Mouse (Mus musculus): ENCODE measurements at regions not wholly inside any gene's neighbourhood (a gene's known extent, or its start where the extent isn't known, plus 50 kb on each side); places are given as distances from the start of the nearest gene placed in this dataset.

DNA sequence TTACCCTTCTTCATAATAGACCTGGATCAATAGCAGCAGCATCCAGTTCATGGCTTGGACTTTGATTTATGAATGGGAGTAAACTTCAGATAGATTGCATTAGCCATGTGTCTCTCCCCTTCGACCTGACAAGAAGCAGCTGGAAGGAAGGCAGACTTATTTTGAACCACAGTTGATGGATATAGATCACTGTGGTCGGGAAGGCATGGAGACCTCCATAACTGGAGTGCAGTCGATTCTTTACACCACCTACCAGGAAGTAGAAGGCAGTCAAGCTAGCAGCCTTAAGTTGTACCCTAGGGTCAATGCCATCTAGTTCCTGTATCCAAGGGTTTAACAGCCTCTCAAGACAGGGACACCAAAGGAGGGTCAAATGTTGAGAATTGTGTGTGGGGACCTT lies 1410.2 kb downstream of the Slc22a22 start:
- ATAC-seq (ENCODE audit: low FRiP score) (peak; percentile 9; the same call in 1 of the 2 replicates), DNase-seq (ENCODE audit: low spot score) (no peak)
- H3K9me3 ChIP-seq (ENCODE audit: control insufficient read depth, low read length): no peaks in the 10 kb centered on the region
- H3K36me3 ChIP-seq (replicated peaks; ENCODE audit: control insufficient read depth, insufficient read depth): no peaks in the 10 kb centered on the region
- 69% methylated on average over 3 of the region's 3 CpGs for WGBS
- no peak overlapping the region for H3K4me2 ChIP-seq (replicated peaks)
- H3K27ac ChIP-seq: no peak overlapping the region
- no peaks in the 10 kb centered on the region for H3K4me1 ChIP-seq (replicated peaks; ENCODE audit: control insufficient read depth, insufficient read depth, low read length)
- H3K27me3 ChIP-seq (ENCODE audit: control insufficient read depth, insufficient read depth, low read length): no peaks in the 10 kb centered on the region
- H3K4me3 ChIP-seq (replicated peaks; ENCODE audit: low read length): no peak overlapping the region
- H3K9ac ChIP-seq: no peak overlapping the region

DNA sequence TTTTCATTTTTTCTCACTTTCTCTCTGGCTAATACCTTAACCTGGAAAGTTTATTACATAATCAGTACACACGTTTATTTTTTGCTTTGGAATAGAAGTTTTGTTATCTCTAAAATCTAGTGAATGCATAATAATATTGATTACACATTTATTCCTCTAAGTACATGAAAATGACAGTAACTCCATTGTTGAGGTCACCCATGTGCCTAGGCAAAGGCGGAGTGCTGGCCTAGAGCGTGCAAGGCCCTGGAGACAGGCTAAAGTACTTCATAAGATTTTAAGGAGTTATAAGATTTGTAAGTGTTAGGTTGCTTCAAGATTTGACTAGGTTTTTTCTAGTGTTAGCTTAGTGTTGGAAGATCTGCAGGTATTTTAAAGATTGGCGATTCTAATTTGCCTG lies 1410.9 kb downstream of the Slc22a22 start:
- DNase-seq (ENCODE audit: low spot score) (no peak), ATAC-seq (ENCODE audit: low FRiP score) (no peak; the same call in 1 of the 2 replicates)
- Histone ChIP-seq H3K4me3 (replicated peaks; ENCODE audit: low read length) (no peak overlapping the region), H3K9ac (no peak overlapping the region), H3K27ac (no peak overlapping the region), H3K4me1 (replicated peaks; ENCODE audit: control insufficient read depth, insufficient read depth, low read length) (no peaks in the 10 kb centered on the region), H3K9me3 (ENCODE audit: control insufficient read depth, low read length) (no peaks in the 10 kb centered on the region), H3K27me3 (ENCODE audit: control insufficient read depth, insufficient read depth, low read length) (no peaks in the 10 kb centered on the region), H3K36me3 (replicated peaks; ENCODE audit: control insufficient read depth, insufficient read depth) (no peaks in the 10 kb centered on the region), H3K4me2 (replicated peaks) (no peak overlapping the region)
- WGBS: 78% methylated on average over 4 of the region's 4 CpGs

- no peaks in the 10 kb centered on the region for H3K36me3 ChIP-seq (replicated peaks; ENCODE audit: control insufficient read depth, insufficient read depth)
- H3K4me1 ChIP-seq (replicated peaks; ENCODE audit: control insufficient read depth, insufficient read depth, low read length): no peaks in the 10 kb centered on the region
- no peaks in the 10 kb centered on the region for H3K27me3 ChIP-seq (ENCODE audit: control insufficient read depth, insufficient read depth, low read length)
- H3K4me2 ChIP-seq (replicated peaks): no peak overlapping the region
- no peak overlapping the region for H3K27ac ChIP-seq
- WGBS: 37% methylated on average over 6 of the region's 7 CpGs
- DNase-seq (ENCODE audit: low spot score) (peak; percentile 86), ATAC-seq (ENCODE audit: low FRiP score) (peak; percentile 61; the same call in 1 of the 2 replicates)
- no peak overlapping the region for H3K4me3 ChIP-seq (replicated peaks; ENCODE audit: low read length)
- no peak overlapping the region for H3K9ac ChIP-seq
- H3K9me3 ChIP-seq (ENCODE audit: control insufficient read depth, low read length): no peaks in the 10 kb centered on the region
These were observed 1411.4 kb downstream of the Slc22a22 start for GRCm38 (mm10) chr15:56065872-56066534.

GRCm38 (mm10) chr15:56062576-56062975 lies 1414.8 kb downstream of the Slc22a22 start:
- Histone ChIP-seq H3K27ac (no peak overlapping the region), H3K4me2 (replicated peaks) (no peak overlapping the region), H3K9ac (no peak overlapping the region), H3K9me3 (ENCODE audit: control insufficient read depth, low read length) (no peaks in the 10 kb centered on the region), H3K36me3 (replicated peaks; ENCODE audit: control insufficient read depth, insufficient read depth) (no peaks in the 10 kb centered on the region), H3K27me3 (ENCODE audit: control insufficient read depth, insufficient read depth, low read length) (no peaks in the 10 kb centered on the region), H3K4me3 (replicated peaks; ENCODE audit: low read length) (no peak overlapping the region), H3K4me1 (replicated peaks; ENCODE audit: control insufficient read depth, insufficient read depth, low read length) (no peaks in the 10 kb centered on the region)
- no peak for ATAC-seq (ENCODE audit: low FRiP score)
- DNase-seq (ENCODE audit: low spot score): no peak
- 66% methylated on average over 3 of the region's 3 CpGs for WGBS

DNA sequence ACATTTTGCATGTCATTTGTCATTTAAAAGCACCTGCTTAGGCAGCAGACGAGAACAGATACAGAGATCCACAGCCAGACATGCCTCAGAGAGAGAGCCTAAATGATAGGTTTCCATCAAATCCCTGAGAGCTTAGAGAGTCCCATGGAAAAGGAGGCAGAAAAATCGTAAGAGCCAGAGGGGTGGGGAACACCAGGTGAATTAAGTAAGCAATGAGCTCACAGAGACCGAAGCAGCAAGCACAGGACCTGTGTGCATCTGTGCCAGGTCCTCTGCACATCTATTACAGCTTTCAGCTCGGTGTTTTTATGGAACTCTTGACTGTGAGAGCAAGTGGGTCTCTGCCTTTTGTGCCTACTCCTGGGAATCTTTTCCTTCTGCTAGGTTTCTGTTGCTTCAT lies 1416.1 kb downstream of the Slc22a22 start:
- WGBS: 59% methylated on average over 4 of the region's 4 CpGs
- Histone ChIP-seq H3K4me1 (replicated peaks; ENCODE audit: control insufficient read depth, insufficient read depth, low read length) (no peaks in the 10 kb centered on the region), H3K9ac (no peak overlapping the region), H3K27ac (no peak overlapping the region), H3K36me3 (replicated peaks; ENCODE audit: control insufficient read depth, insufficient read depth) (no peaks in the 10 kb centered on the region), H3K27me3 (ENCODE audit: control insufficient read depth, insufficient read depth, low read length) (no peaks in the 10 kb centered on the region), H3K9me3 (ENCODE audit: control insufficient read depth, low read length) (no peaks in the 10 kb centered on the region), H3K4me2 (replicated peaks) (no peak overlapping the region), H3K4me3 (replicated peaks; ENCODE audit: low read length) (no peak overlapping the region)
- DNase-seq (ENCODE audit: low spot score) (no peak), ATAC-seq (ENCODE audit: low FRiP score) (no peak)

DNA sequence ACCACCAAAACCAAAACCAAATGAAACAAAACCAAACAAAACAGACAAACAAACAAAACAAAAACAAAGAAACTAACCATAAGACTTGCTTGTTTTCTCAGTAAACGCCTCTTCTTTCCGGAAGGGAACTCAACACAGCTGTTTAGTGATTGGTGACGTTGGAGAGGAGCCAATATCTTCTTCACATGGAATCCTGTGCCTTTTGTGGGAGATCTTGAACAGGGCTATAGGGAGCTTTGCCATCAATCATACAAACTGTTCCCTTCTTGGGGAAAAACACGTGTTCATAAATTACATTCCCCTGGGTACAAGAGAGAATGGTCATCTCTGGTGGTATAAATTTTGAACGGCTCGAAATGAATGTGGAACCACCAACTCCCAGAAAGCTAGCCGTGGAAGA lies 1426.7 kb downstream of the Slc22a22 start:
- Histone ChIP-seq H3K27me3 (ENCODE audit: control insufficient read depth, insufficient read depth, low read length) (no peaks in the 10 kb centered on the region), H3K4me1 (replicated peaks; ENCODE audit: control insufficient read depth, insufficient read depth, low read length) (no peaks in the 10 kb centered on the region), H3K4me2 (replicated peaks) (no peak overlapping the region), H3K9ac (no peak overlapping the region), H3K4me3 (replicated peaks; ENCODE audit: low read length) (no peak overlapping the region), H3K9me3 (ENCODE audit: control insufficient read depth, low read length) (no peaks in the 10 kb centered on the region), H3K36me3 (replicated peaks; ENCODE audit: control insufficient read depth, insufficient read depth) (no peaks in the 10 kb centered on the region), H3K27ac (no peak overlapping the region)
- DNase-seq (ENCODE audit: low spot score): no peak
- no peak for ATAC-seq (ENCODE audit: low FRiP score)
- 48% methylated on average over 7 of the region's 7 CpGs for WGBS

GRCm38 (mm10) chr15:56047832-56048231 lies 1429.6 kb downstream of the Slc22a22 start:
- H3K4me1 ChIP-seq (replicated peaks; ENCODE audit: control insufficient read depth, insufficient read depth, low read length): no peaks in the 10 kb centered on the region
- H3K4me2 ChIP-seq (replicated peaks): no peak overlapping the region
- no peak overlapping the region for H3K4me3 ChIP-seq (replicated peaks; ENCODE audit: low read length)
- H3K36me3 ChIP-seq (replicated peaks; ENCODE audit: control insufficient read depth, insufficient read depth): no peaks in the 10 kb centered on the region
- DNase-seq (ENCODE audit: low spot score) (no peak), ATAC-seq (ENCODE audit: low FRiP score) (no peak)
- no peaks in the 10 kb centered on the region for H3K9me3 ChIP-seq (ENCODE audit: control insufficient read depth, low read length)
- no peaks in the 10 kb centered on the region for H3K27me3 ChIP-seq (ENCODE audit: control insufficient read depth, insufficient read depth, low read length)
- H3K27ac ChIP-seq: no peak overlapping the region
- 85% methylated on average over 2 of the region's 2 CpGs for whole genome bisulfite sequencing
- no peak overlapping the region for H3K9ac ChIP-seq

- H3K4me3 ChIP-seq (replicated peaks; ENCODE audit: low read length): peak overlapping the region; percentile 20
- no peaks in the 10 kb centered on the region for H3K27me3 ChIP-seq (ENCODE audit: control insufficient read depth, insufficient read depth, low read length)
- no peaks in the 10 kb centered on the region for H3K9me3 ChIP-seq (ENCODE audit: control insufficient read depth, low read length)
- DNase-seq (ENCODE audit: low spot score) (peak; percentile 85), ATAC-seq (ENCODE audit: low FRiP score) (peak; percentile 90)
- H3K9ac ChIP-seq: 0 out of 2 replicates have a peak overlapping the region, but pooled peaks have one; percentile 28
- WGBS: 31% methylated on average over 16 of the region's 16 CpGs
- peak overlapping the region; percentile 47 for H3K4me2 ChIP-seq (replicated peaks)
- H3K4me1 ChIP-seq (replicated peaks; ENCODE audit: control insufficient read depth, insufficient read depth, low read length): no peaks in the 10 kb centered on the region
- no peaks in the 10 kb centered on the region for H3K36me3 ChIP-seq (replicated peaks; ENCODE audit: control insufficient read depth, insufficient read depth)
- H3K27ac ChIP-seq: no peak overlapping the region
These were observed 1430.5 kb downstream of the Slc22a22 start for GRCm38 (mm10) chr15:56046679-56047532.

DNA sequence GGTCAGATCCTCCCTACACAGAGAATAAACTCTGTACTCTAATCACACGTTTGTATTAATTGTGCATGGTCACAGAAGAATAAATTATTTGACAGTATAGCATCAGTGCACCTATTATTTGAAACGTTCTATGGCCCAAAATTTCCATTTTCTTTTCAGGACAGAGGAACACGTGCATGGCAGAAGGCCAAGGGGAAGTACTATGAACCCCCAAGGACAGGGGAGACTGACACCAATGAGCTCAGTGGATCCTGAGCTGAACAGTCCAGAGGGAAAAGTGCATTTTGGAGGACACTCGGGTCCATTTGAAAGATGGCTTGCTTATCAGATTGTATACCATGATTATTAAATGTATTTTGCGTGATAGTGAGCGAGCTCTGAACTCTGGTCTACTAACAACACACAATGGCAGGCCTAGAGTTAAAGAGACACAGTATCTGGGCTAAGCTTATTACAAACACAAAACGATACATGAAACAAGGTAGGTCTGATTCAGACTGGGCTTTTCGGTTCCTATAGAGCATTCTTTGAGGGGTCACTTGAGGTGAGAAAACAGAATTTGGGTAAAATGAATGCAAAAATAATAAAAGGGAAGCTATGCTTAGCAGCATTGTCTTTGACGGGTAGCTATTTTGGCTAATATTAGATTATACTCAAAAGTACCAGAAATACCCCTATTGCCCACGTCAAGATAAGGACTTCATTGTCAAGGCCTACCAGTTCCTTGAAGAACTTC lies 1431.7 kb downstream of the Slc22a22 start:
- no peaks in the 10 kb centered on the region for H3K9me3 ChIP-seq (ENCODE audit: control insufficient read depth, low read length)
- no peak overlapping the region for H3K9ac ChIP-seq
- no peak for DNase-seq (ENCODE audit: low spot score)
- 82% methylated on average over 10 of the region's 10 CpGs for WGBS
- H3K27me3 ChIP-seq (ENCODE audit: control insufficient read depth, insufficient read depth, low read length): no peaks in the 10 kb centered on the region
- no peak for ATAC-seq (ENCODE audit: low FRiP score)
- H3K4me1 ChIP-seq (replicated peaks; ENCODE audit: control insufficient read depth, insufficient read depth, low read length): no peaks in the 10 kb centered on the region
- H3K36me3 ChIP-seq (replicated peaks; ENCODE audit: control insufficient read depth, insufficient read depth): no peaks in the 10 kb centered on the region
- H3K27ac ChIP-seq: no peak overlapping the region
- H3K4me3 ChIP-seq (replicated peaks; ENCODE audit: low read length): no peak overlapping the region
- no peak overlapping the region for H3K4me2 ChIP-seq (replicated peaks)
